Mouse (Mus musculus) neural tube, embryonic 11.5 days (tissue): ENCODE measurements around the gene Lamc3. TPM values are rescaled to one million over a fixed set of nuclear protein-coding genes. Genes with fewer than 3 reads are reported as not detected.

Experiments used
- ATAC-seq: fragments of 200-750 bp; cut with Nextera tagmentation; 2 replicates; pipeline ENCODE4 v1.8.0; 2017; ENCODE audit warnings: moderate number of reproducible peaks, mild to moderate bottlenecking, moderate TSS enrichment, moderate library complexity; ENCODE audit not compliant: insufficient read depth, low FRiP score, low TSS enrichment
- DNase-seq: peaks from one replicate; pipeline ENCODE4 v3.0.0-alpha.2; 2015; ENCODE audit warnings: low spot score
- H3K27ac ChIP-seq: fragments of 300-500 bp; sonication (generic); 2 replicates; pipeline ENCODE4 v1.5.1; 2014; ENCODE audit warnings: low read depth, mild to moderate bottlenecking, low read length
- H3K27me3 ChIP-seq: fragments of 300-500 bp; sonication (generic); 2 replicates; pipeline ENCODE4 v1.6.1; 2014; ENCODE audit warnings: mild to moderate bottlenecking, low read length, mixed read lengths; ENCODE audit not compliant: control insufficient read depth, insufficient read depth
- H3K36me3 ChIP-seq: fragments of 300-500 bp; sonication (generic); 2 replicates; pipeline ENCODE4 v1.6.1; 2014; ENCODE audit warnings: mild to moderate bottlenecking, low read length, moderate library complexity, mixed read lengths; ENCODE audit not compliant: control insufficient read depth, insufficient read depth
- H3K4me1 ChIP-seq: fragments of 300-500 bp; sonication (generic); 2 replicates; pipeline ENCODE4 v1.6.1; 2014; ENCODE audit warnings: low read length, mixed read lengths; ENCODE audit not compliant: control insufficient read depth, insufficient read depth
- H3K4me2 ChIP-seq: fragments of 300-500 bp; sonication (generic); 2 replicates; pipeline ENCODE4 v1.6.1; 2014; ENCODE audit warnings: low read depth, mild to moderate bottlenecking, moderate library complexity
- H3K4me3 ChIP-seq: fragments of 300-500 bp; sonication (generic); 2 replicates; pipeline ENCODE4 v1.5.1; 2014; ENCODE audit warnings: low read depth, low read length
- H3K9ac ChIP-seq: fragments of 300-500 bp; sonication (generic); 2 replicates; pipeline ENCODE4 v1.6.1; 2014; ENCODE audit warnings: mild to moderate bottlenecking, low read length
- H3K9me3 ChIP-seq: fragments of 300-500 bp; sonication (generic); 2 replicates; pipeline ENCODE4 v1.6.1; 2016; ENCODE audit warnings: low read length; ENCODE audit not compliant: control insufficient read depth
- WGBS: fragments of 180-500 bp; shearing (Covaris S2); extraction: QIAGEN DNeasy Blood & Tissue Kit; methylation state at CpG from one replicate; pipeline ENCODE4 v1.1.7; 2014; 5-methylcytosine and 5-hydroxymethylcytosine counted together
- polyA plus RNA-seq: library from polyadenylated mRNA; unstranded; fragments of >200 nt; fragmentation: Nextera tagmentation; extraction: Ambion mirVana; gene quantifications from 2 replicates; pipeline ENCODE4 v1.2.1, GENCODE M21; 2014

The Lamc3 gene
- polyA plus RNA-seq, 1 experiment from 2014 or later, result 8.1 TPM

GRCm38 (mm10) chr2:31888871-31889270 is 1.8 kb downstream of the Lamc3 start:
- H3K36me3 ChIP-seq, result no peaks in the 10 kb centered on the region
- ATAC-seq, result no peak
- H3K4me3 ChIP-seq, result no peak overlapping the region
- 0 out of 2 replicates have a peak, but pooled peaks cover 3% of the 10 kb centered on the region for H3K4me1 ChIP-seq
- no peak overlapping the region for H3K27ac ChIP-seq
- no peaks in the 10 kb centered on the region for H3K9me3 ChIP-seq
- no peak for DNase-seq
- H3K27me3 ChIP-seq, result peaks cover 29% of the 10 kb centered on the region
- no peak overlapping the region for H3K4me2 ChIP-seq
- no peak overlapping the region for H3K9ac ChIP-seq
- 62% methylated on average over 1 of the region's 1 CpGs for WGBS

GRCm38 (mm10) chr2:31891219-31891618 is 4.1 kb downstream of the Lamc3 start:
- WGBS, result 83% methylated on average over 2 of the region's 2 CpGs
- no peaks in the 10 kb centered on the region for H3K9me3 ChIP-seq
- H3K9ac ChIP-seq, result no peak overlapping the region

GRCm38 (mm10) chr2:31893110-31893669 is 6.1 kb downstream of the Lamc3 start:
- Histone ChIP-seq H3K9ac (no peak overlapping the region), H3K9me3 (no peaks in the 10 kb centered on the region), H3K27ac (no peak overlapping the region), H3K36me3 (no peaks in the 10 kb centered on the region), H3K27me3 (0 out of 2 replicates have a peak, but pooled peaks cover 3% of the 10 kb centered on the region), H3K4me3 (no peak overlapping the region), H3K4me2 (no peak overlapping the region), H3K4me1 (0 out of 2 replicates have a peak, but pooled peaks cover 3% of the 10 kb centered on the region)
- 54% methylated on average over 10 of the region's 10 CpGs for WGBS
- ATAC-seq, result no peak
- no peak for DNase-seq

More at GRCm38 (mm10) chr2:31891219-31891618, 4.1 kb downstream of the Lamc3 start:
- no peak overlapping the region for H3K4me2 ChIP-seq
- DNase-seq (no peak), ATAC-seq (no peak)
- H3K4me3 ChIP-seq, result no peak overlapping the region
- H3K4me1 ChIP-seq, result 0 out of 2 replicates have a peak, but pooled peaks cover 3% of the 10 kb centered on the region
- no peaks in the 10 kb centered on the region for H3K36me3 ChIP-seq
- H3K27me3 ChIP-seq, result peaks cover 21% of the 10 kb centered on the region
- no peak overlapping the region for H3K27ac ChIP-seq

- no peak for DNase-seq
- WGBS, result 44% methylated on average over 13 of the region's 13 CpGs
- no peak for ATAC-seq
- H3K27ac ChIP-seq, result no peak overlapping the region
- H3K9ac ChIP-seq, result no peak overlapping the region
- no peak overlapping the region for H3K4me2 ChIP-seq
- H3K4me3 ChIP-seq, result no peak overlapping the region
- H3K36me3 ChIP-seq, result no peaks in the 10 kb centered on the region
- 0 out of 2 replicates have a peak, but pooled peaks cover 3% of the 10 kb centered on the region for H3K4me1 ChIP-seq
- no peaks in the 10 kb centered on the region for H3K27me3 ChIP-seq
- no peaks in the 10 kb centered on the region for H3K9me3 ChIP-seq
Observed at GRCm38 (mm10) chr2:31894221-31894870, 7.3 kb downstream of the Lamc3 start.

GRCm38 (mm10) chr2:31900932-31901331 is 13.8 kb downstream of the Lamc3 start:
- Histone ChIP-seq H3K4me1 (peaks cover 5% of the 10 kb centered on the region; the same call in 1 of the 2 replicates), H3K4me3 (no peak overlapping the region), H3K9ac (no peak overlapping the region), H3K4me2 (no peak overlapping the region), H3K36me3 (no peaks in the 10 kb centered on the region), H3K27ac (no peak overlapping the region), H3K9me3 (no peaks in the 10 kb centered on the region), H3K27me3 (no peaks in the 10 kb centered on the region)
- DNase-seq (no peak), ATAC-seq (no peak)
- 75% methylated on average over 4 of the region's 4 CpGs for WGBS

- no peak for DNase-seq
- Histone ChIP-seq H3K4me1 (peaks cover 5% of the 10 kb centered on the region; the same call in 1 of the 2 replicates), H3K4me3 (no peak overlapping the region), H3K36me3 (no peaks in the 10 kb centered on the region), H3K4me2 (no peak overlapping the region), H3K9ac (no peak overlapping the region), H3K27me3 (no peaks in the 10 kb centered on the region), H3K27ac (no peak overlapping the region), H3K9me3 (no peaks in the 10 kb centered on the region)
- WGBS, result 50% methylated on average over 4 of the region's 4 CpGs
- ATAC-seq, result no peak
Observed at GRCm38 (mm10) chr2:31901659-31902362, 14.7 kb downstream of the Lamc3 start.

GRCm38 (mm10) chr2:31904089-31904488 is 17.0 kb downstream of the Lamc3 start:
- ATAC-seq (no peak), DNase-seq (no peak)
- Histone ChIP-seq H3K9ac (no peak overlapping the region), H3K27ac (no peak overlapping the region), H3K4me3 (no peak overlapping the region), H3K36me3 (no peaks in the 10 kb centered on the region), H3K27me3 (no peaks in the 10 kb centered on the region), H3K9me3 (no peaks in the 10 kb centered on the region), H3K4me2 (no peak overlapping the region), H3K4me1 (peaks cover 5% of the 10 kb centered on the region; the same call in 1 of the 2 replicates)
- WGBS, result 12% methylated on average over 6 of the region's 6 CpGs

- Histone ChIP-seq H3K36me3 (no peaks in the 10 kb centered on the region), H3K4me1 (peaks cover 5% of the 10 kb centered on the region; the same call in 1 of the 2 replicates)
- DNase-seq, result no peak
Observed at GRCm38 (mm10) chr2:31904622-31905021, 17.5 kb downstream of the Lamc3 start.

More at GRCm38 (mm10) chr2:31904622-31905021, 17.5 kb downstream of the Lamc3 start:
- H3K27me3 ChIP-seq, result no peaks in the 10 kb centered on the region
- ATAC-seq, result no peak
- WGBS, result 10% methylated on average over 8 of the region's 8 CpGs
- no peak overlapping the region for H3K27ac ChIP-seq
- no peak overlapping the region for H3K9ac ChIP-seq
- no peaks in the 10 kb centered on the region for H3K9me3 ChIP-seq
- H3K4me3 ChIP-seq, result no peak overlapping the region
- H3K4me2 ChIP-seq, result no peak overlapping the region
